8 mouse cellular contexts compared by ENCODE assay signal in the genomic region with DNA sequence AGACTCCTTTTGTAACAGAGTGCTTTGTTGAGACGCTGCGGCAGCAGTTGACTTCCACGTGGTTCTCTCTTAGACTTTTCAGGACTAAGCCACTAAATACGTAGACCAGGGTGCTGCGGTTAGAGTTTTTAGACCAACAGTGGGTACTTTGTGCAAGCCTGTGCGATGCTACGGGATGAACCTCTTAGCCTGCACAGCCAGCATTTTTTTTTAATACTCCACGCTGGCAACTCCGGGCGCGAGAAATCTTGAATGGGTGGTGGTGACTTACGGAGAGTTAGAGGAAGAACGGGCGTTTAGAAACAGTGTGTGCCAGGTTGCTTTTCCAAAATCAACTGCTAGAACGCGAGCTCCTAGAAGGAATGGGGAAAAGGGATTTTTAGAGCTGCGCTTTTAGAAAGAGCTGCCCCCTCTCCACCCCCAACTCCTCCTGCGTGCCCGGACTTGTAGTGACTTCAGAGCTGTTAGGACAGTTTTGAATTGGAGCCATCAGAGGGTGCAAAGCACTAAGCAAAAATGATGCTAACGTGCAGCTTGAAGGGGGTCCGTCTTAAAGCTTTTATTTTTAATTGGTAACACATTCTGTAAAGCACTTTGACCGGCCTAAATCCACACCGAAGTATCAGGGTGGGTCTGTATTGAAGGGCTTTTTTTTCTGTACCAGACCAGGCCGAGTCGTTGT. TPM values are rescaled to one million over a fixed set of nuclear protein-coding genes. Genes with fewer than 3 reads are reported as not detected.
DNase-seq lines count a peak whose midpoint lies in the region; ATAC-seq and TF ChIP-seq lines count a peak whose summit lies in the region.

No protein-coding gene starts in this region.

- peaks cover 35% of the 10 kb centered on the region for H3K27me3 ChIP-seq in erythroblast, embryonic 14.5 days (ENCODE audit: control insufficient read depth)
- H3K27me3 ChIP-seq in C2C12 (ENCODE audit: control insufficient read depth, insufficient read depth, insufficient read length), result no peaks in the 10 kb centered on the region
- H3K27me3 ChIP-seq in limb, embryonic 15.5 days, result no peaks in the 10 kb centered on the region
- no peaks in the 10 kb centered on the region for H3K27me3 ChIP-seq in myocyte (ENCODE audit: control insufficient read depth, insufficient read depth, insufficient read length)

- no peaks in the 10 kb centered on the region for H3K36me3 ChIP-seq in erythroblast, embryonic 14.5 days (ENCODE audit: control insufficient read depth)
- peaks cover 10% of the 10 kb centered on the region for H3K36me3 ChIP-seq in C2C12 (ENCODE audit: control insufficient read depth, insufficient read depth)
- 0 out of 2 replicates have a peak, but pooled peaks cover 2% of the 10 kb centered on the region for H3K36me3 ChIP-seq in limb, embryonic 15.5 days
- H3K36me3 ChIP-seq in myocyte (ENCODE audit: control insufficient read depth, insufficient read depth), result no peaks in the 10 kb centered on the region

- TF ChIP-seq CTCF in C2C12 (IDR thresholded peaks at IDR 0.05; ENCODE audit: control insufficient read depth, insufficient read depth, insufficient read length), result no peak

- peak overlapping the region; percentile 95 for H3K27ac ChIP-seq in limb, embryonic 15.5 days

- H3K79me3 ChIP-seq in C2C12 (ENCODE audit: low read depth), result peaks cover 55% of the 10 kb centered on the region

- peak overlapping the region; percentile 57 for H3K4me2 ChIP-seq in limb, embryonic 15.5 days
- peak overlapping the region; percentile 65 for H3K4me2 ChIP-seq in myocyte (ENCODE audit: low read depth)

- DNase-seq in embryo, embryonic 11 days, result peak; percentile 57
- peak; percentile 47 to 50 for DNase-seq in heart, postnatal 10 days
- DNase-seq in right cerebral cortex, adult 18-20 months, result no peak

- no peak for ATAC-seq in erythroblast, adult 5-6 weeks (replicated peaks; ENCODE audit: low FRiP score, poor library complexity, severe bottlenecking)
- no peak; the same call in 1 of the 2 replicates for ATAC-seq in limb, embryonic 15.5 days (ENCODE audit: insufficient number of reproducible peaks, low FRiP score, low TSS enrichment, low read depth)

- peak overlapping the region; percentile 77 for H3K9ac ChIP-seq in limb, embryonic 15.5 days

- intact Hi-C loops in heart, postnatal 10 days (cut with DNase I), result loop anchor here (1.0 to 5.0 kb wide), 5 partner anchors 89 to 539 kb away; no protein-coding TSS in a partner anchor

- H3K4me1 ChIP-seq in erythroblast, embryonic 14.5 days (ENCODE audit: control insufficient read depth), result peaks cover 8% of the 10 kb centered on the region
- peaks cover 3% of the 10 kb centered on the region; the same call in 1 of the 2 replicates for H3K4me1 ChIP-seq in limb, embryonic 15.5 days

- H3K4me3 ChIP-seq in erythroblast, embryonic 14.5 days (replicated peaks), result peak overlapping the region; percentile 52
- H3K4me3 ChIP-seq in C2C12 (ENCODE audit: insufficient read depth, poor library complexity, severe bottlenecking) (peak overlapping the region; percentile 75), myocyte (peak overlapping the region; percentile 89)
- H3K4me3 ChIP-seq in limb, embryonic 15.5 days, result peak overlapping the region; percentile 67

- WGBS in limb, embryonic 15.5 days, result 0% methylated on average over 25 of the region's 25 CpGs

- TF ChIP-seq POLR2A in myocyte (IDR thresholded peaks at IDR 0.05; ENCODE audit: insufficient read length, low read depth), result no peak

- H3ac ChIP-seq in C2C12 (ENCODE audit: control insufficient read depth, insufficient read length, low read depth), result peak overlapping the region; percentile 89
- H3ac ChIP-seq in myocyte (ENCODE audit: control insufficient read depth, insufficient read length), result peak overlapping the region; percentile 18

- H3K79me2 ChIP-seq in C2C12 (ENCODE audit: control insufficient read depth, insufficient read depth) (peaks cover 58% of the 10 kb centered on the region), myocyte (ENCODE audit: control insufficient read depth, insufficient read depth) (peaks cover 49% of the 10 kb centered on the region)

- H3K9me3 ChIP-seq in erythroblast, embryonic 14.5 days (ENCODE audit: control insufficient read depth, low read length), result no peaks in the 10 kb centered on the region
- no peaks in the 10 kb centered on the region for H3K9me3 ChIP-seq in limb, embryonic 15.5 days

TF ChIP-seq in C2C12, 6 proteins besides CTCF, POLR2A, EP300 and RAD21:
- no peak for TF ChIP-seq USF1 (IDR thresholded peaks at IDR 0.05; ENCODE audit: low read depth)
- peak; percentile 81 for TF ChIP-seq MAX (IDR thresholded peaks at IDR 0.05)

TF ChIP-seq in myocyte, 11 proteins besides CTCF, POLR2A, EP300 and RAD21:
- TF ChIP-seq SRF (IDR thresholded peaks at IDR 0.05; ENCODE audit: control insufficient read depth, insufficient read length, low read depth) (no peak), MAX (IDR thresholded peaks at IDR 0.05; ENCODE audit: low read depth) (no peak), MYOG (IDR thresholded peaks at IDR 0.05; ENCODE audit: control insufficient read depth in 1 of 3, insufficient read depth in 1 of 3, insufficient read length in 2 of 3, low read depth in 2 of 3) (no peak), TCF12 (IDR thresholded peaks at IDR 0.05; ENCODE audit: insufficient read depth, poor library complexity, severe bottlenecking) (no peak)

RNA-seq across cellular contexts. Expression of a gene that starts 1.0 kb away (rescaled TPM):
- polyA plus RNA-seq in erythroblast, embryonic 14.5 days (2012), result not detected in 2 replicates
- total RNA-seq in erythroblast, adult 5-6 weeks (2015; ENCODE audit: low replicate concordance), result 1.0 and 2.1 TPM in 2 replicates
- total RNA-seq in erythroblast, adult 5-6 weeks (2017; ENCODE audit: low replicate concordance), result 1.3 and 2.0 TPM in 2 replicates
- polyA plus RNA-seq in C2C12 (2012; fragmentation: generic; extraction: Trizol) (37.3 TPM), myocyte (2012; fragmentation: generic; extraction: Trizol) (21.4 TPM)
- total RNA-seq in heart, postnatal 10 days (2021), result 100 to 1,000 TPM; 368 to 724 TPM
- 435 and 448 TPM in 2 replicates for polyA plus RNA-seq in limb, embryonic 15.5 days (2015; fragmentation: Nextera tagmentation; extraction: Ambion mirVana)

Comparison
In these comparisons a context has a peak if more than half of its experiments do, and no peak if none do; other contexts are left out.
1. RNA of a gene that starts 1.0 kb away (polyA plus RNA-seq): 435 to 448 TPM in limb, embryonic 15.5 days, 37.3 TPM in C2C12 (single experiment) and 21.4 TPM in myocyte (single experiment); not detected in erythroblast, embryonic 14.5 days; every median in the first group is over 10 times any median in the second.
2. Peak in every context shown above with its lines, with median percentiles within 50 percentile points of each other: H3K4me3 ChIP-seq.